In genomic region chr8:22030990-22031389, GRCm38 (mm10) we compare ENCODE assay signal across 24 mouse cellular contexts.
"Had no signal": no experiment of that assay in that cellular context is flagged by ENCODE, and none has a peak within 500 bp of the region (broad histone marks: within the 10 kb centered on the region; RNA-seq: fewer than 3 reads in every experiment).

No protein-coding gene starts in this region.

- H3K9ac ChIP-seq: forebrain, postnatal 0 days; heart, embryonic 13.5 days; heart, embryonic 15.5 days; hindbrain, embryonic 13.5 days; hindbrain, embryonic 15.5 days; kidney, embryonic 15.5 days; limb, embryonic 13.5 days; limb, embryonic 15.5 days had no signal

- H3K4me3 ChIP-seq: heart, adult 2 months; heart, embryonic 13.5 days; heart, embryonic 15.5 days; hindbrain, embryonic 13.5 days; hindbrain, embryonic 15.5 days; kidney, embryonic 15.5 days; layer of hippocampus, adult 2 months; limb, embryonic 13.5 days; limb, embryonic 15.5 days had no signal

- H3K27me3 ChIP-seq: heart, embryonic 13.5 days; heart, embryonic 15.5 days; hindbrain, embryonic 13.5 days; hindbrain, embryonic 15.5 days; kidney, embryonic 15.5 days; limb, embryonic 13.5 days; limb, embryonic 15.5 days had no signal

- H3K36me3 ChIP-seq: heart, embryonic 13.5 days; heart, embryonic 15.5 days; hindbrain, embryonic 13.5 days; hindbrain, embryonic 15.5 days; kidney, embryonic 15.5 days; limb, embryonic 13.5 days; limb, embryonic 15.5 days had no signal

- H3K27ac ChIP-seq: heart, adult 2 months; heart, embryonic 13.5 days; heart, embryonic 15.5 days; hindbrain, embryonic 13.5 days; hindbrain, embryonic 15.5 days; hindbrain, postnatal 0 days; kidney, embryonic 15.5 days; kidney, postnatal 0 days; layer of hippocampus, adult 2 months; limb, embryonic 13.5 days; limb, embryonic 15.5 days had no signal

- H3K4me1 ChIP-seq: heart, embryonic 13.5 days; heart, embryonic 15.5 days; hindbrain, embryonic 13.5 days; hindbrain, embryonic 15.5 days; kidney, embryonic 15.5 days; limb, embryonic 13.5 days; limb, embryonic 15.5 days had no signal

- H3K4me2 ChIP-seq: heart, embryonic 11.5 days; heart, embryonic 13.5 days; heart, embryonic 15.5 days; hindbrain, embryonic 13.5 days; hindbrain, embryonic 15.5 days; kidney, embryonic 15.5 days; limb, embryonic 13.5 days; limb, embryonic 15.5 days had no signal

- H3K9me3 ChIP-seq: heart, embryonic 13.5 days; heart, embryonic 15.5 days; hindbrain, embryonic 13.5 days; hindbrain, embryonic 15.5 days; kidney, embryonic 15.5 days; limb, embryonic 13.5 days; limb, embryonic 15.5 days had no signal

- ATAC-seq: forebrain, postnatal 0 days; hindbrain, postnatal 0 days; intestine, embryonic 16.5 days had no signal

- DNase-seq: forebrain, postnatal 0 days; gastrocnemius, postnatal 14 days; gastrocnemius, postnatal 36 days; heart, adult 2 months; heart, postnatal 14 days; heart, postnatal 36 days; kidney, adult 11 months; kidney, adult 2 months; kidney, adult 9 months; kidney, postnatal 14 days; kidney, postnatal 4 days; left cerebral cortex, postnatal 4 days had no signal
